Mouse (Mus musculus): ENCODE measurements around the gene Igsf21.

Igsf21 gene

GRCm38 (mm10) chr4:140100141-140100540 is 146.4 kb downstream of the Igsf21 start:
- no peak for DNase-seq (ENCODE audit: low spot score in 2 of 2)

GRCm38 (mm10) chr4:140096283-140096682 is 150.3 kb downstream of the Igsf21 start:
- no peak for DNase-seq (ENCODE audit: low spot score in 2 of 2)

GRCm38 (mm10) chr4:140094835-140095234 is 151.7 kb downstream of the Igsf21 start:
- DNase-seq (ENCODE audit: low spot score in 2 of 2): no peak

GRCm38 (mm10) chr4:140092367-140092766 is 154.2 kb downstream of the Igsf21 start:
- DNase-seq (ENCODE audit: low spot score in 2 of 2): no peak

- DNase-seq (ENCODE audit: low spot score in 2 of 2): no peak
Observed at GRCm38 (mm10) chr4:140091693-140092092, 154.9 kb downstream of the Igsf21 start.

- no peak for DNase-seq (ENCODE audit: low spot score in 2 of 2)
Observed at GRCm38 (mm10) chr4:140089676-140090075, 156.9 kb downstream of the Igsf21 start.

- DNase-seq (ENCODE audit: low spot score in 2 of 2): no peak
Observed at GRCm38 (mm10) chr4:140088711-140089440, 157.7 kb downstream of the Igsf21 start.

- no peak for DNase-seq (ENCODE audit: low spot score in 2 of 2)
Observed at GRCm38 (mm10) chr4:140086192-140086591, 160.4 kb downstream of the Igsf21 start.

GRCm38 (mm10) chr4:140084521-140085011 is 162.0 kb downstream of the Igsf21 start:
- DNase-seq (ENCODE audit: low spot score in 2 of 2): no peak

GRCm38 (mm10) chr4:140084064-140084463 is 162.5 kb downstream of the Igsf21 start:
- no peak for DNase-seq (ENCODE audit: low spot score in 2 of 2)

- DNase-seq (ENCODE audit: low spot score in 2 of 2): no peak
Observed at GRCm38 (mm10) chr4:140078416-140078815, 168.2 kb downstream of the Igsf21 start.

- no peak for DNase-seq (ENCODE audit: low spot score in 2 of 2)
Observed at GRCm38 (mm10) chr4:140077615-140078014, 169.0 kb downstream of the Igsf21 start.

- no peak for DNase-seq (ENCODE audit: low spot score in 2 of 2)
Observed at GRCm38 (mm10) chr4:140076852-140077563, 169.6 kb downstream of the Igsf21 start.

GRCm38 (mm10) chr4:140076428-140076827 is 170.2 kb downstream of the Igsf21 start:
- no peak for DNase-seq (ENCODE audit: low spot score in 2 of 2)

GRCm38 (mm10) chr4:140071047-140071446 is 175.5 kb downstream of the Igsf21 start:
- no peak for DNase-seq (ENCODE audit: low spot score in 2 of 2)

GRCm38 (mm10) chr4:140070331-140070652 is 176.3 kb downstream of the Igsf21 start:
- DNase-seq (ENCODE audit: low spot score in 2 of 2): no peak

GRCm38 (mm10) chr4:140069563-140070330 is 176.8 kb downstream of the Igsf21 start:
- no peak for DNase-seq (ENCODE audit: low spot score in 2 of 2)

GRCm38 (mm10) chr4:140068468-140068867 is 178.1 kb downstream of the Igsf21 start:
- no peak for DNase-seq (ENCODE audit: low spot score in 2 of 2)

- DNase-seq (ENCODE audit: low spot score in 2 of 2): no peak
Observed at GRCm38 (mm10) chr4:140066011-140066410, 180.6 kb downstream of the Igsf21 start.

GRCm38 (mm10) chr4:140063153-140063671 is 183.4 kb downstream of the Igsf21 start:
- DNase-seq (ENCODE audit: low spot score in 2 of 2): no peak

GRCm38 (mm10) chr4:140060251-140060650 is 186.3 kb downstream of the Igsf21 start:
- no peak for DNase-seq (ENCODE audit: low spot score in 2 of 2)

- DNase-seq (ENCODE audit: low spot score in 2 of 2): no peak
Observed at GRCm38 (mm10) chr4:140053042-140053441, 193.5 kb downstream of the Igsf21 start.

Data from urinary bladder, postnatal 4 days (tissue).